Mouse (Mus musculus): ENCODE results near the gene Arhgef2. TPM values are rescaled to one million over a fixed set of nuclear protein-coding genes. Genes with fewer than 3 reads are reported as not detected.
A peak's percentile ranks its signal among the peaks of the same experiment; 100 is the strongest.
"Not testable (repeated sequence)": the region's sequence is repeated elsewhere in the genome, so short reads cannot be mapped to it uniquely, and the experiment has no call there.

Arhgef2 gene
- polyA plus RNA-seq, 1 experiment from 2014 or later = 122 TPM

GRCm38 (mm10) chr3:88570341-88570740, 35.4 kb upstream of the Arhgef2 start:
- no peaks in the 10 kb centered on the region for H3K27me3 ChIP-seq
- H3K27ac ChIP-seq = no peak overlapping the region
- H3K9me3 ChIP-seq = no peaks in the 10 kb centered on the region
- H3K36me3 ChIP-seq = peaks cover 52% of the 10 kb centered on the region
- no peak for ATAC-seq (ENCODE audit: insufficient number of reproducible peaks, insufficient read depth, low FRiP score, low TSS enrichment, low read depth)
- no peak overlapping the region for H3K4me3 ChIP-seq (replicated peaks)
- H3K9ac ChIP-seq (replicated peaks) = no peak overlapping the region
- H3K4me1 ChIP-seq (replicated peaks) = no peaks in the 10 kb centered on the region
- WGBS = 95% methylated on average over 10 of the region's 10 CpGs
- no peak overlapping the region for H3K4me2 ChIP-seq

- peaks cover 3% of the 10 kb centered on the region; the same call in 1 of the 2 replicates for H3K27me3 ChIP-seq
- H3K4me2 ChIP-seq = no peak overlapping the region
- H3K27ac ChIP-seq = no peak overlapping the region
- H3K9me3 ChIP-seq = no peaks in the 10 kb centered on the region
- no peak overlapping the region for H3K4me3 ChIP-seq (replicated peaks)
- no peak overlapping the region for H3K9ac ChIP-seq (replicated peaks)
- peaks cover 37% of the 10 kb centered on the region for H3K36me3 ChIP-seq
- no peaks in the 10 kb centered on the region for H3K4me1 ChIP-seq (replicated peaks)
- no peak for ATAC-seq (ENCODE audit: insufficient number of reproducible peaks, insufficient read depth, low FRiP score, low TSS enrichment, low read depth)
- 79% methylated on average over 1 of the region's 1 CpGs for WGBS
These were observed 33.9 kb upstream of the Arhgef2 start for GRCm38 (mm10) chr3:88571856-88572255.

- 77% methylated on average over 2 of the region's 2 CpGs for WGBS
- no peak for ATAC-seq (ENCODE audit: insufficient number of reproducible peaks, insufficient read depth, low FRiP score, low TSS enrichment, low read depth)
These were observed 32.9 kb upstream of the Arhgef2 start for GRCm38 (mm10) chr3:88572835-88573234.

GRCm38 (mm10) chr3:88573810-88574209, 32.0 kb upstream of the Arhgef2 start:
- Histone ChIP-seq H3K27ac (no peak overlapping the region), H3K36me3 (peaks cover 17% of the 10 kb centered on the region), H3K4me1 (replicated peaks) (no peaks in the 10 kb centered on the region), H3K4me3 (replicated peaks) (no peak overlapping the region), H3K4me2 (no peak overlapping the region), H3K27me3 (peaks cover 3% of the 10 kb centered on the region; the same call in 1 of the 2 replicates), H3K9ac (replicated peaks) (no peak overlapping the region), H3K9me3 (no peaks in the 10 kb centered on the region)
- 85% methylated on average over 2 of the region's 2 CpGs for WGBS
- ATAC-seq (ENCODE audit: insufficient number of reproducible peaks, insufficient read depth, low FRiP score, low TSS enrichment, low read depth) = no peak

More at GRCm38 (mm10) chr3:88572835-88573234, 32.9 kb upstream of the Arhgef2 start:
- no peaks in the 10 kb centered on the region for H3K9me3 ChIP-seq
- no peaks in the 10 kb centered on the region for H3K4me1 ChIP-seq (replicated peaks)
- no peak overlapping the region for H3K27ac ChIP-seq
- H3K9ac ChIP-seq (replicated peaks) = no peak overlapping the region
- H3K36me3 ChIP-seq = peaks cover 27% of the 10 kb centered on the region
- H3K27me3 ChIP-seq = peaks cover 3% of the 10 kb centered on the region; the same call in 1 of the 2 replicates
- H3K4me2 ChIP-seq = no peak overlapping the region
- H3K4me3 ChIP-seq (replicated peaks) = no peak overlapping the region

- no peak for ATAC-seq (ENCODE audit: insufficient number of reproducible peaks, insufficient read depth, low FRiP score, low TSS enrichment, low read depth)
- Histone ChIP-seq H3K27ac (no peak within 1 kb of the TSS), H3K4me3 (replicated peaks) (no peak within 1 kb of the TSS), H3K4me2 (no peak within 1 kb of the TSS), H3K9me3 (no peaks in the 10 kb centered on the region), H3K9ac (replicated peaks) (no peak within 1 kb of the TSS), H3K36me3 (no peaks in the 10 kb centered on the region; the same call in 1 of the 2 replicates), H3K27me3 (peaks cover 3% of the 10 kb centered on the region; the same call in 1 of the 2 replicates), H3K4me1 (replicated peaks) (peaks cover 6% of the 10 kb centered on the region)
- 85% methylated on average over 3 of the region's 3 CpGs for WGBS
These were observed 30.2 kb upstream of the Arhgef2 start, which contains the start of gene Ssr2 for GRCm38 (mm10) chr3:88575540-88575939. Gene Ssr2 (plus strand): TSS chr3:88575876.

- H3K4me1 ChIP-seq (replicated peaks); H3K27ac ChIP-seq; H3K9me3 ChIP-seq; H3K4me3 ChIP-seq (replicated peaks); ATAC-seq (ENCODE audit: insufficient number of reproducible peaks, insufficient read depth, low FRiP score, low TSS enrichment, low read depth); H3K9ac ChIP-seq (replicated peaks); H3K27me3 ChIP-seq; H3K4me2 ChIP-seq: not testable (repeated sequence)
- H3K36me3 ChIP-seq = peaks cover 23% of the 10 kb centered on the region
- 80% methylated on average over 5 of the region's 5 CpGs for WGBS
These were observed 27.9 kb upstream of the Arhgef2 start for GRCm38 (mm10) chr3:88577846-88578245.

GRCm38 (mm10) chr3:88578498-88579424, 27.0 kb upstream of the Arhgef2 start:
- H3K27me3 ChIP-seq = peaks cover 3% of the 10 kb centered on the region; the same call in 1 of the 2 replicates
- peaks cover 8% of the 10 kb centered on the region for H3K4me1 ChIP-seq (replicated peaks)
- WGBS = 46% methylated on average over 8 of the region's 8 CpGs
- H3K9ac ChIP-seq (replicated peaks) = peak overlapping the region; percentile 88; the same call in 1 of the 2 replicates
- no peak overlapping the region for H3K27ac ChIP-seq
- no peaks in the 10 kb centered on the region for H3K9me3 ChIP-seq
- H3K4me2 ChIP-seq = peak overlapping the region; percentile 82
- no peak for ATAC-seq (ENCODE audit: insufficient number of reproducible peaks, insufficient read depth, low FRiP score, low TSS enrichment, low read depth)
- peak overlapping the region; percentile 95 for H3K4me3 ChIP-seq (replicated peaks)
- peaks cover 32% of the 10 kb centered on the region for H3K36me3 ChIP-seq

GRCm38 (mm10) chr3:88579454-88580117, 26.2 kb upstream of the Arhgef2 start:
- H3K9ac ChIP-seq (replicated peaks) = peak overlapping the region; percentile 88
- peaks cover 8% of the 10 kb centered on the region for H3K4me1 ChIP-seq (replicated peaks)
- peak overlapping the region; percentile 95 for H3K4me3 ChIP-seq (replicated peaks)
- peak; percentile 36 for ATAC-seq (ENCODE audit: insufficient number of reproducible peaks, insufficient read depth, low FRiP score, low TSS enrichment, low read depth)
- under 1% methylated on average over 34 of the region's 34 CpGs for WGBS
- peaks cover 39% of the 10 kb centered on the region for H3K36me3 ChIP-seq
- H3K27ac ChIP-seq = peak overlapping the region; percentile 69
- peaks cover 3% of the 10 kb centered on the region; the same call in 1 of the 2 replicates for H3K27me3 ChIP-seq
- peak overlapping the region; percentile 82 for H3K4me2 ChIP-seq
- no peaks in the 10 kb centered on the region for H3K9me3 ChIP-seq

- WGBS = 97% methylated on average over 6 of the region's 6 CpGs
These were observed 20.0 kb upstream of the Arhgef2 start for GRCm38 (mm10) chr3:88585769-88586168.

GRCm38 (mm10) chr3:88586640-88587039, 19.1 kb upstream of the Arhgef2 start:
- Histone ChIP-seq H3K27me3 (no peaks in the 10 kb centered on the region), H3K4me1 (replicated peaks) (peaks cover 11% of the 10 kb centered on the region), H3K4me2 (no peak overlapping the region), H3K36me3 (peaks cover 66% of the 10 kb centered on the region), H3K9me3 (no peaks in the 10 kb centered on the region), H3K27ac (no peak overlapping the region), H3K9ac (replicated peaks) (no peak overlapping the region), H3K4me3 (replicated peaks) (no peak overlapping the region)
- ATAC-seq (ENCODE audit: insufficient number of reproducible peaks, insufficient read depth, low FRiP score, low TSS enrichment, low read depth) = no peak
- 91% methylated on average over 5 of the region's 5 CpGs for WGBS

More at GRCm38 (mm10) chr3:88585769-88586168, 20.0 kb upstream of the Arhgef2 start:
- no peak overlapping the region for H3K27ac ChIP-seq
- no peak for ATAC-seq (ENCODE audit: insufficient number of reproducible peaks, insufficient read depth, low FRiP score, low TSS enrichment, low read depth)
- H3K9me3 ChIP-seq = no peaks in the 10 kb centered on the region
- H3K4me2 ChIP-seq = no peak overlapping the region
- no peaks in the 10 kb centered on the region for H3K27me3 ChIP-seq
- H3K4me3 ChIP-seq (replicated peaks) = no peak overlapping the region
- H3K4me1 ChIP-seq (replicated peaks) = peaks cover 4% of the 10 kb centered on the region
- no peak overlapping the region for H3K9ac ChIP-seq (replicated peaks)
- peaks cover 75% of the 10 kb centered on the region for H3K36me3 ChIP-seq

GRCm38 (mm10) chr3:88590246-88590645, 15.5 kb upstream of the Arhgef2 start:
- H3K4me3 ChIP-seq (replicated peaks) = no peak overlapping the region
- H3K27ac ChIP-seq = peak overlapping the region; percentile 78
- H3K9me3 ChIP-seq = no peaks in the 10 kb centered on the region
- peaks cover 13% of the 10 kb centered on the region for H3K4me1 ChIP-seq (replicated peaks)
- ATAC-seq (ENCODE audit: insufficient number of reproducible peaks, insufficient read depth, low FRiP score, low TSS enrichment, low read depth) = no peak
- peaks cover 38% of the 10 kb centered on the region for H3K36me3 ChIP-seq
- no peak overlapping the region for H3K4me2 ChIP-seq
- no peaks in the 10 kb centered on the region for H3K27me3 ChIP-seq
- WGBS = 32% methylated on average over 5 of the region's 5 CpGs
- no peak overlapping the region; the same call in 1 of the 2 replicates for H3K9ac ChIP-seq (replicated peaks)

All from limb, embryonic 12.5 days (tissue).